Mouse (Mus musculus): ENCODE results near the gene Art4. TPM values are rescaled to one million over a fixed set of nuclear protein-coding genes. Genes with fewer than 3 reads are reported as not detected.

Gene Art4
- total RNA-seq, 2 experiments from 2014 or later = 3.6 to 6.0 TPM

DNA sequence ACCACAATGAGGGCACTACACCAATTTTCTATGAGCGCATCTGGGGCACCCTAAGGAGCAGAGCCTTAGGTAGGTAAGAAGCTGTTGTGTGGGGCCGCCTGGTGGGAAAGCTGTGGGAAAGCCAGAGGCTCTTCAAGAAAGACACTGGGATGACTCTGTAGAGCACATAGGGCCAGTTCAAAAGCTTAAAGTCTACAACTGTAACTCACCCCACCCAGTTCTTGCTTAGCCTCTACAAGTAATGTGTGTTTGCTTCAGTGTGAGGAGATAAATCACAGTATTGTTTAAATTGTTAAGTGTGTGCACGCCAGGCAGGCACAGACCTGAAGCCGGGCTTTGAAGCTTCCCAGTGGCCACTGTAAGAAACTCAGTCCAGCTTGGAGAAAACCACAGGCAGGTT, 8.6 kb upstream of the Art4 start:
- DNase-seq = no peak

DNA sequence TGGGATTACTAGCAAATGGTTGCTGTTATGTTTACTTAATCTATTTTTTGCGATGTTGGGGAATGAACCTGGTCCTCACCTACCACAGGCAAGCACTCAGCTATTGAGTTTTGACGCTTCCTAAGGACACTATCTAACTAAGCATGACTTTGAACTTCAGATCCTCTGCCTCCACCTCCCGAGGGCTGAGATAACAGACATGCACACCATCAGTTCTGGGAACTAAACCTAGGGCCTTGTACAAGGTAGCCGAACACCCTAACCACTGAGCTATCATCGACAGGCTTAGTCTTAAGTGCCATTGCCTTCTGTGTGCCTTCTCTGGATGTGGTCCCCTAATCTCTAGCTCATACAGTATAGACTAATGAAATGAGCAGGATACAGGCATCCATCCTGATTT, 7.8 kb upstream of the Art4 start:
- DNase-seq = no peak

DNA sequence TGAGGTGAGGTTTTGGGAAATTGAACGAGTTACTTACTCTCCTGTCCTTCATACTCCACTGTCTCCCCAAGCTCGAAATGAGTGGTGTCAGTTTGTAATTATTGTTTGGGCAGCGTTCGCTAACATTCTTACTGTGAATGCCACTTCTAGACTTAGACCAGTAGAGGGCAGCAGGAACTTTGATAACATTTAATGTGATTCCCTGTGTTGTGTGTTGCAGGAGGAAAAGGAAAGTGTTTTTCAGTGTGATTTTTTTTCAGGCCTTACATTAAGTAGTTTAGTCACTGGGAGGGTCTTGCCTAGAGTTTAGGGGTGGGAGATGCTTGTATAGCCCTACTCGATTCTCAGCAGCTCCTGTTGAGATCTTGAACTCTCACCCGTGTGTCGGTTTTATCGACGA, 3.5 kb upstream of the Art4 start:
- DNase-seq = peak in 1 of 2 experiments; percentile 29

DNA sequence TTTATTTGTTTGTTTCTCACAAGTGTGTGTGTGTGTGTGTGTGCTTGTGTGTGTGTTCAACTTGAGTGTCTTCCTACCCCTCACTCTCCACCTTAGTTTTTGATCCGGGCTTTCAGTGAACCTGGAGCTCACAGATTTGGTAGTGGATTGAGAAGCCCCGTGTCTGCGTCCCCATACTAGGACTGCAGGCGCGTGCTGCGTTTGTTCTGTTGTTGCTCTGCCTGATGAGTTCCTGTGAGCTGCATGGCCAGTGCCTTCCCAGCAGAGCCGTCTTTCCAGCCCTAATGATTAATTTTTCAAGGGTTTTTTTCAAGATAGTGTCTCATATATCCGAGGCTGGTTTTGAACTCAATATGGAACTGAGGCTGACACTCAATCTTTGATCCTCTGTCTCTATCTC, 887 bp upstream of the Art4 start:
- peak in 1 of 2 experiments; percentile 6 for DNase-seq

DNA sequence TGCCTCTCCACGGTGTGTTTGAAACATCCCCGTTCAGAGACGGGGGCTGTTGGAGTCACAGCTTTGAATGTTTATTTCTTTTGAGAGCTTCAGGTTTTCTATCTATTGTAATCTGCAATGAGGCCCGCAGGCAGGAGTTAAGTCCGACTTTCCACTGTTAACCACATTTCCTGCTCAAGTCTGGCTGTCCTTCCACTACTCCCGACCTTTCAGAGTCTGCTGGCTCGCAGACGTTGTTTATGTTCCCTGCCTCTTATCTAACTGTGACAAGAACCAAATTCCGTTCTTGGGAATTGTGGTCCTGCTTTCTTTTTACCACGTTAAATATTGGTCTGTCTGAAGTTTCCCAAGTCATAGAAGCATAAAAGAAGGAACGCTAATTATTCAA, 334 bp upstream of the Art4 start:
- peak; percentile 30 to 38 for DNase-seq

DNA sequence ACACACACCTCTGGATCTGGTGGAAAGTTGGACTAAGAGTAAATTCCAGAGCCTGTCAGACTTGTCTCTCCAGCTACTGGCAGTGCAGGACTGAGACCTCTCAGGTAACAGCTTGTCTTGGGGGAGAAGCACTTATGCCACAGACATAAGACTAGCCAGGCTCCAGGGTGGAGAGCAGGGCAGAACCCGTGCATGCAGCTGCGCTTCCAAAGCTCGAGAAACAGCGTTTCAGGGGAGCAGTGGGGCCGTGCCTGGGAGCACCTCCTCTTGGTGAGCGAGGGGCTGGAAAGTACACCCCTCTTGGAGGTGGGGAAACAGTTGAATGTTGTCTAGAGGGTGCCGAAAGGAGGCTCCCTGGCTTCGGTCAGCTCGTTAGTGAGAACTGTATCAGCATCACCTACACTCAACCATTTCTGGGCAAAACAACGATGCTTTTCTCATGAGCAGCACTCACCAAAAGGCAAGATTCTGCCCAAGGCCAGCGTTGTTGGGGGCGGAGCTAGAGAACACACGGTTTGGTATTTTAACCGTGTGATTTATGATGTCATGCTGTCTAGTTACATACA, 1.4 kb downstream of the Art4 start:
- DNase-seq = peak; percentile 63 to 66

DNA sequence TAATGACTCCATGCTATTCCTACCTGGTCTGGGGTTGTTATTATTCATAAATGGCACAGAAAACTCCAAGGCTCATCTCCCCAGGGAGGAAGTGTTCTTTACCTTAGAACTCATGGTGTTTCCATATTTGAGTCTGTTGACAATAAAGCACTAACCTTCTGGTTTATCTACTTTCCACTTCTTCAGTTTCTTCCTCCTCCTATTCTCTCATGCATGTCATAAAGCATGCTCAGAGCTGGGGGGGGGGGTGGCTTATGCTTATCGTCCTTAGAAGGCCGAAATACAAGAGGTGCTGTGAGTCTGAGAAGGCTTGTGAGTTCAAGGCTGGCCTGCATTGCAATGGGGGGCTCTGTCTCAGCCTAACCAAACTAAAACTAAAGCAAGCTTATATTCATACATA, 2.4 kb downstream of the Art4 start:
- DNase-seq = no peak

DNA sequence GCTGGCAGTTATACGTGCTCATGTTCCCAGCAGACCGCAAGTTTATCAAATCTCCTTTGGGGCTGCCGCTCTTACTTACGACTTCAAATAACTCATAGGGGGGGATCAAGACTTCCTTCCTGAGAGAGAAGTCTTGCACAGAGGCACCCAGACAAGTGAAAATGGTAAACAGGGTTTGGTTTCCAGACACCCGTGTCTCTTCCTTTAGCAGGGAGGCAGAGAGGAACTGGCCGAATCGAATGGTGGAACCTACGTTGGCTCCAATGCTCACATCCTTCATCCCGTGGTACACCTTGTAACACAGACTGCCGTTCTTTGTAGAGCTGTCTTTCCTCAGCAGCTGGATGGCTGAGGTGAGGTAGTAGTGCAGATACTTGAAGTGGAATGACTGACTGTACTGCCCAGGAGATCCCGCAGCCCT, 3.2 kb downstream of the Art4 start:
- peak in 1 of 2 experiments; percentile 8 for DNase-seq

DNA sequence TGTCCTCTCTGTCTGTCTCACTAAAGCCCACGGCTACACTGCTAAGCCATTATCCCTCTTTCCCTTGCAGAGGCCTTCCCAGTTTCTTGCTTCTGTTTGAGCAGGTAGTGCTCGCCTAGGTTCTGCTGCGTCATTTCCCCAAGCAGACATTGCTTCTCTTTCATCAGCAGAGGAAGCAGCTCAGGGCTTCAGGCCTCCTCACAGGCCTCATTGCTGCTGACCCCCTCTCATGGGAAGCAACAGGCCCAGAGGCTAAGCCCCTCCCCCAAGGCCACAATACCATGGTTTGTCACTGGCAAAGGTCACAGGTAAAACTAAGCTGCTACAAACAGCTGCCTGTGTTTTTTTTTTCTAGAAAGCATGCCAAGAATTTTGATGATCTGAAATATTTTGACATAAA, 4.8 kb downstream of the Art4 start:
- peak in 1 of 2 experiments; percentile 29 for DNase-seq

DNA sequence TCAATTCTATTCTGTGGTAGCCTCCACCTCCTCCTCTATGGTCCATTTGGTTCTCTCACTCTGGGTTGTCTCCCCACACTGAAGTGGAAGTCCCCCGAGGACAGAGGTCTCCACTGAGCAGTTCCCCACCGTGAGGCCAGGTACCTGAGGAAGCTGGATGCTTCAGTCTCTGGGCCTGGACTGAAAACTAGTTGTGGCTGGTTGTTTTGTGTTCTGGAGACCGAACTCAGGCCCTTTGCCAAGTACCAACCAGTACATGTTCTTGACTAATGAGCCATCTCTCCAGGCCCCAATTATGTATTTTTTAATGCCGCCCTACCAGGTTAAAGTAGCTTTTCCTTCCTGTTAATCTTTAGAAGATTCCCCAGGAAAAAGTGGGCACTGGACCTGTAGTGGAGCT, 5.2 kb downstream of the Art4 start:
- DNase-seq = no peak

DNA sequence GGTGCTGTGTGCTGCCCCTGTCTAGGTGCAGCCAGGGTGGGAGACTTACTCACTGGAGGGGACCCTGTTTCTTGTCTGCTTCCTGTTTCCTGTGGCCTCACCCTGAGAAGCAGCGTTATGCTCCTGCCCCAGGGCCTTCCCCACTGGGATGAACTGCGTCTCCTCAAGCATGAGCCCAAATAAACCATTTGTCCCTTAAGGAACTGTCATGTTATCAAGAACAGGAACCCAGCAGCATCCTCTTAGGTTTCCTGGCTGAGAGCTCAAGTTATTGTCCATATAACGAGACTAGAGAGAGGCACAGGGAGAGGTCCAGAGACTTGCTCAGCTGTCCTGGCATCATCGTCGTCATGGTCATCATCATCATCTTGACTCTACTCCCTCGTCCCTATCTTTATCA, 7.3 kb downstream of the Art4 start:
- DNase-seq = no peak

DNA sequence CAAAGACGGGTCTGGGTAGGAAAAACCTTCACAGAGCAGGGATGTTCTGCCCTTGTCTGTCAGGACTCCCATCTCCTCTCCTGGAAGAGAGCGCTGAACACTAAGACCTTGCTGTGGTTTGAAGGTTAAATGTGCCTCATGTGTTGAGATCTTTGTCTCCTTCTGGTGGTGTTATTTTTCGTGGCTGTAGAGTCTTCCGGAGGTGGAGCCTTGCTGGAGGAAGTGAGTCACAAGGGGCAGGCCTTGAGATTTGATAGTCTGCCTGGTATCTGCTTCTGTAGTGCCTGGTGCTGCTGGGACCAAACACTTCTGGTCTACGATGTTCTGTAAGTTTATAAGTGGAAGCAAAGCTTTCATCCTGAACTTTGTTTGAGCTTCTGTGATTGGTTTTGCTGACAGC, 8.6 kb downstream of the Art4 start:
- no peak for DNase-seq

DNA sequence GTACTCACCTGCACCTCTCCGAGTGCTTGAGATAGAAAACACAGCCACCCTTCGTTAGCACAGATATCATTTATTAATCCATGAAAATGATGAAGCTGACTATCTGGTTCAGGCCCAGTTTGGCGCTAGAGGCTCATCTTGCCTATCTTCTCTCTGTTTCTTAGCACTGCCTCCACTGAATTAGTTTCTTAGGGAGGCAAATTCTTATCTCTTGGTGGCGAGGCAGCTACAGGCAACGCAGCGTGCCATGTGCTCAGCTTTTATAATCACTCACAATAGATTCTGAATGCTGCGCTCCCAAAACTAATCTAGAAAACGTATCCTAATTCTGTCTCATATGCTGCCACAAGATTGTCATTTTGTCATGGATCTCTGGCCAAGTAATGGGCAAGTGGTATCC, 9.1 kb downstream of the Art4 start:
- DNase-seq = no peak

DNA sequence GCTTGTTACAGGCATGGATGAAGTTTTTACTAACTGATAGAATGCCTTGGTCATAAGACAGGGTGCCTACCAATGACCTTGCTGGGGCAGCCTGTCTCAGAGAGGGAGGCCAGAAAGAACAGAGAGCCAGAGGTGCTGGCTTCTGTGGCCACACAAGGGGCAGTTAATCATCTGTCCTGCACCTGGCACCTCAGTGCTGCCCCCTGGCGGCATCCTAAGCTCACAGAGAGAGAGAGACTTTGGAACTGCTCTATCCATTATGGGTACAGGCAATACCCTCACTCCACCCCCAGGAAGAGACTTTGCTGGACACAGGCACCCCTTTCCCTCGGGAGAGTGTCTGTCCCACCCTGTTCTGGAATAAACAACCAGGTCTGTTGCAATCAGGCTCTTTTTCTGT, 9.7 kb downstream of the Art4 start:
- DNase-seq = peak; percentile 71 to 84

DNA sequence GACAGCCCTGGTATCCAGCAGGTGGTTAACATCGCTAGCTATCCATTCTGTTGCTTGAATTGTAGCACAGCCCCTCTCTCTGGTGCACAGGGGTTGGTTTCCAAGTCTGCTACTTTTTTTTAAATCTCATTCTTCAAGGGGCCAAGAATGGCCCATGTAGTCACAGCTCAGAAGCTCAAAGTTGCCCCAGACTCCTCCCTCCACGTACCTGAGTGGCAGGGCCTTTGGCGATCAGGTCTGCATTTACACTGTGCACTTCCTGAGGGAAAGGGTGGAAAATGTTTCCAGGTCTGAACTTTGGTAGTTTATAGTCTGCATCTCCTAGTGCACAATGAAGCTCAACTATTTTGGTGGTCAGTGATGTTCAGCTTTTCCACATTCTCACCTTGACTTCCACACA, 10.3 kb downstream of the Art4 start:
- DNase-seq = no peak

DNA sequence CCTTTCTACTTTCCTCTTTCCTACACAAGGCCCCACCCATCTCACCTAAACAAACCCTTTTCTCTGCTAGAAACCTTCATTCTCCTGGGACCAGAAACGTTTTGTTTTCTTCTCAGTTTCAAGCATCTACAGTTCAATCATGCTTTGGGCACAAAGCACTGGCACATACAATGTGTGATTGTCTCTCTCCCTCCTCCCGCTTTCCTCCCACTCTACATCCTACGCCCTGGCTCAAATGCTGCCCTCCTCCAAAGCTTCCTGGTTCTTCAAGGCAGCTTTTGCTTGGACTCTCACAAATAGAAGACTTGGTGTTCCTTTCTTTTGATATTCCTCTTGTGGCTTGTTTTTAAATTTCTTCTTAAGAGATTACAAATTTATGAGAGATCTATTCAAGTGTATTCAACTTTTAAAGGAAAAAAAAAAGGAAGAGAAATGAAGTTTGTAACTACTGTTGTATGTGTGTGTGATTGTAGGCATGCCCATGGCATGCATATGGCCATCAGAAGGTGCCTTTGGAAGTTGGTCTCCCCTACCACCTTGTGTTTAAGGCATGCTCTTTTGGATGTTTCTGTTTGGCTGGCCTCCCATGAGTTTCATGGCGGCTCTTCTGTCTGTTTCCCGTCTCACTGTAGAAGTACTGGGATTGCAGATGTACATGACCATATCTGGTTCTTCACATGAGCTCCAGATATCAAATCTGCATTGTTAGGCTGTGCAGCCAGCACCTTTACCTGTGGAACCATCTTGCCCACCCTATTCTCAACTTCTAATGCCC, 11.6 kb downstream of the Art4 start:
- DNase-seq = no peak

DNA sequence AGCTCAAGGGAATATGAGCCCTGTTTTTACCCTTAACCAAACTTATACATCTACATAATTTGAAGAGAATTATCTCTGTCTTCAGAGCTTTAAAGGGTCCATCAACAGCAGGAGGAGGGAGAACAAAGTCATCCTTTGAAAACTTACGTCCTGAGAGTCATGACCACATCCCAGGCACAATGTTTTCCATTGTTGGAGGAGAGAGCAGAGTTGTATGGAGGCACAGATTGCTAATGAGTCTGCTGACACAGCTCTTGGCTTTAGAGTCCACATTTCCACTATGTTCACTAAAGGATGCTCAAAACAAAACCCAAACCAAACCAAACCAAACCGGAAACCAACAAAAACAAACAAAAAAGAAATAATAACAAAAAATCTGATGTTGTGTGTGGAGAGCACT, 12.6 kb downstream of the Art4 start:
- no peak for DNase-seq

DNA sequence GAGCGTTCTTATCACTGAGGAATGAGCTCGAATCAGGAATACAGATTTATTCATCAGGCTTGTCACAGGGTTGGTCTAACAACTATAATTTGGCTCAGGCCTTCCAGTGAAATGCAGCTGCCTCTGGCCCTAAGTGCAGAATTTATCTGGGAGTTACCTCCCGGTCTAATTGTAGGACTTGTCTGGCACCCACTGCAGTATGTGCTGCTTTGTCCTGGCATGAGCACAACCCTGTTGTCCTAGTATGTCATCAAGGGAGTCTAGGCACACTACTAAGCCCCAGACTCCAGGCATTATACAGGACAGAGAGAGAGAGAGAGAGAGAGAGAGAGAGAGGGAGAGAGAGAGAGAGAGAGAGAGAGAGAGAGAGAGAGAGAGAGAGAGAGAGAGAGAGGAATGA, 20.2 kb downstream of the Art4 start:
- no peak for DNase-seq

DNA sequence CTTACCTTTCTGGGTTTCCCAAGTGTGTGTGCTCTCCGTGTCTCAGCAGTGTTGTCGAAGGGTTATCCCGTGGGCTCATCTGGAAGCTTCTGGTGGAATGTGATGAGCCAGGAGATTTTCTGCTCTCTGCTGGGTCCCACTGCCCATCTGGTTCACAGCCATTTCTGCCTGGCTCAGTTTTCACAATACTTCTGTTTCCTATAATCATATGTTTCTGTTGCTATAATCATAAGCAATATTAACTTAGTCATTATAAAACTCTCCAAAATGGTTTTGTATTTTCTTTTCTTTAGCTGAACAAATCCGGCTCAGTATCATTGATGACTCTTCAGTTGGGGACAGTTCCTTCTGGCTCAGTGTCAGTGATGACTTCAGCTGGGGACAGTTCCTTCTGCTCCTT, 22.2 kb downstream of the Art4 start, which contains the start of gene Smco3:
Gene Smco3, minus strand, starts transcription at position 101 of the 400 bp plus-strand sequence.
- no peak for DNase-seq

DNA sequence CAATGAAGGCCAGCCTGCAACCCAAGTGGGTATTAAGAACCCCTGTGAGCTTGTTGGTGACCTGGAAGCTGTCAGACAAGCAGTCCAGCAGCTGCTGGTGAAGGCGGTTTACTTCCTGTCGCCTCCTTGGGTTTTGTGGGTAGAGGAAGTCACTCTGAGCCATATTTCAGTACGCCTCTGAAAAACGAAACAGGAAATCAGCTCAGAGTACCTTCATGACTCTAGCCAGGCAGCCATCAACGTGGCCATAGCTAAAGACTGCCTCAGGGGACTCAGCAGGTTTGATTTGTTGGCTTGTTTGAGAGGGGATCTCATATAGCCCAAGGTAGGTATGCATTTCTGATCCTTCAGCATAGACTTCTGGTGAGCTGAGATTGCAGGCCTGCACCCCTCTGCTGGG, 25.8 kb downstream of the Art4 start:
- DNase-seq = no peak

DNA sequence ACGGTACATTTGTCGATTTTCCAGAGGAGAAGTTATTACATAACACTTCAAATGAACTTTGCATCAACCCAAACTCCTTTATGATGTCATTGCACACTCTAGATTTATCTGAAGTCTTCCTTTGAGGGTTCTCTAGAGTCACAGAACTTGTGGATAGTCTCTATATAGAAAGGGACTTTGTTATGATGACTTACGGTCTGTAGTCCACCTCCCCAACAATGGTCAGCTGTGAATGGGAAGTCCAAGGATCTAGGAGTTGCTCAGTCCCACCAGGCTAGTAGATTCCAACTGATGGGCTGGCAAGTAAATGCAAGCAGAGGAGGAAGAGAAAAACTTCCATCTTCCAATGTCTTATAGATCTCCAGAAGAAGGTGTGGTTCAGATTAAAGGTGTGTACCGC, 28.9 kb downstream of the Art4 start:
- DNase-seq = no peak

DNA sequence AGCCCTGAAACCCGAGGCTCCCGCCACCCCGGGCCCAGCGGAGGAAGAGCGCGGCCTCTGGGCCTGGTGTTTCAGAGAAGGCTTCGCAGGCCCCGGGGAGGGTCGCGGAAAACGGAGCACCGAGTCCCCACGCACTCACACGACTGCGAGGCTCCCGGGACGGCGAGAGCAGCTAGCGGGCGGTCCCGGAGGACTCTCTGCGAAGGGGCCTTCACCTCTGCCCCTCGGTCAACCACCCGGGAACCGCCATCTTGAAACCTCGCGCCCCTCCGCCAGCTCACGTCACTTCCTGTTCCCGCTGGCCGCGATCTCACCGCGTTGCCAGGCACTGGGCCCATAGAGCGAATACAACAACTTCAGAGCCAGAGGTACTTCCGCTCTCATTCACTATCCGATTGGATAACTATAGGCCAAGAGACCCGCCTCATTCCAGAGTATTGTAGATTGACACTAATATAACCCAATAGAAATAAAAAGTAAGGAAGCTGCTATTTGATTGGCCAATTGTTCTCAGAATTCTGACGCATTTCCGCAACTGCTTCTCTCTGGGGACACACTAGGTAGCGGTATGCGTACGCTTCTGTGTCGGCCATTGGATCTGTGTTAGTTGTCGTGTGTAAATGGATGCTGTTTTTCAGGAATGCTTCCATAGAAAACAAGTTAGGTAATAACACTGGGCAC, 29.5 kb downstream of the Art4 start, which contains the start of gene Wbp11:
Gene Wbp11, minus strand, starts transcription at position 353 of the 681 bp plus-strand sequence.
- DNase-seq = peak; percentile 96

DNA sequence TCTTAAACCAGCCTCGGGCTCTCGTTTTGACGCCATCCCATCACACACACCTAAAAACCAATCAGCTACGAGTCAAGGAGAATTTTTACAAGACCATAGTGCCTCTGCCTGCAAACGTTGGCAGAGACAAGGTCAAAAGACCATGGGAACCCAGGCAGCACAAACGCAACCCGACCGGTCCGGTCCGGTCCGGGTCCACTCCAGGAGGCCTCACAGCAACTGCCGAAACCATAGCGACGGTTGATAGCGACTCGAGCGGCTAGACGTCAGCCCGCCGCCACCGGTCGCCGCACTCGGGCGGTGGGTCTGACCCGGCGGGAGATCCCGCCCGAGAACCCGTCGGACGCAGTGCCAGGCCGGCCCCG, 30.0 kb downstream of the Art4 start, which contains the start of gene BC049715:
Gene BC049715, plus strand, starts transcription at position 111 of the 365 bp plus-strand sequence.
- DNase-seq = no peak
